Mouse (Mus musculus): ENCODE results near the gene Zbtb9.
A peak's percentile ranks its signal among the peaks of the same experiment; 100 is the strongest.

Gene Zbtb9

GRCm38 (mm10) chr17:26947231-26948100 lies 25.5 kb upstream of the Zbtb9 start:
- DNase-seq (ENCODE audit: low spot score in 2 of 2), result no peak

- no peak for DNase-seq (ENCODE audit: low spot score in 2 of 2)
These were observed 24.5 kb upstream of the Zbtb9 start for GRCm38 (mm10) chr17:26948316-26949050.

DNA sequence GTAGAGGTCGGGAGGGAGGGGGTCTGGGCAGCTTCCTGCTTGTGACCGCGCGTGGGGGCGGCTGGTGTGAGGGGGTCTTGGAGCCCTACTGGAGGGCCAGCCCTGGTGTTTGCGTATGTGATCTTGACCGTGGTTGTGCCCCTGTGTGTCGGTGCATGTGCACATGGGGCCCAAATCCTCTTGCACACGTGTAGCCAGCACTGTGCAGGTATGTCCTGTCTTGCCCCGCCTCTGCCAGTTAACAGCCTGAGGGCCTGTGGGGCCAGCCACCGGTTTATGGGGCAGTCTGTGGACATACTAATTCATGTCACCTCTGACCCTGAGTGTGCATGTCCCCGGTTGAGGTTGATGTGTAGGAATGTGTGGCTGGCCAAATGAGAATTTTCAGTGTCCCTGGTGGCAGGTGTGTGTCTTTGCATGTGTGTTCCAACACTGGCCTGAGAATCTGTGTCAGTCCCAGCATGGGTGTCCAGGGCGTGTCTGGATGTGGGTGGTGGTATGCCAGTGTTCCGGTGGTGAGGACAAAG lies 23.9 kb upstream of the Zbtb9 start:
- no peak for DNase-seq (ENCODE audit: low spot score in 2 of 2)

- DNase-seq (ENCODE audit: low spot score in 2 of 2), result no peak
These were observed 23.1 kb upstream of the Zbtb9 start for GRCm38 (mm10) chr17:26949866-26950265.

DNA sequence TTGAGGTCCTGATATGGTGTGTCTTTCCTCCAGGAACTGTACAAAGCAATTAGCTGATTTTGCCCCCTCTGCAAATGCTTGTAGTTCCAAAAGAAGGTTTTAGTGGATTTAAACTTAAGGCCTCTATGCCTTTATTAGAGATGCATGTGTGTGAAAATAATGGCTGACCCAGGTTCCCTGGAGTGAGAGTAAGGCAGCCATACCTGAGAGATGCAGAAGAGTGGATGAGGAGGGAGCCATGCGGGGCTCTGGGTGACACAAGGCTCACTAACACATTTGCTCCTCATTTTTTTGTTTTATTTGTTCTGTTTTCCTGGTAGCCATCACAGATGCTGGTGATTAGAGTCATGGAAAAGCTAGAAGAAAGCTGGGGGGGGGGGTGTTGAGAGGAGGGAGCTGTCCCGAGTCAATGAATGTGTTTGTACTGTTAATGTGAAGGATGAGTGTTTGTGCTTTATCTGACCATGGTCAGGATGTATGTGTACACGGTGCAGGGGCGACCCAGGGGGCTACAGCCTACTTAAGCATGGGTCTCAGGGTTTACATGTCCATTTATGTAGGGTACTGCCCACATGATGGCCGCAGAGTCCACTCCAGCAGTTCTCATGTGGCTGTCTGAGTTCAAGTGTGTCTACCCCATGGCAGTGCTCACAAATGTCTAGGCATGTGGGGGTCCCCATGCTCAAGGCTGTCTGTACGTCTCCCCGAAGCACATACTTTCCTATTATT lies 22.2 kb upstream of the Zbtb9 start:
- DNase-seq (ENCODE audit: low spot score in 2 of 2), result no peak

DNA sequence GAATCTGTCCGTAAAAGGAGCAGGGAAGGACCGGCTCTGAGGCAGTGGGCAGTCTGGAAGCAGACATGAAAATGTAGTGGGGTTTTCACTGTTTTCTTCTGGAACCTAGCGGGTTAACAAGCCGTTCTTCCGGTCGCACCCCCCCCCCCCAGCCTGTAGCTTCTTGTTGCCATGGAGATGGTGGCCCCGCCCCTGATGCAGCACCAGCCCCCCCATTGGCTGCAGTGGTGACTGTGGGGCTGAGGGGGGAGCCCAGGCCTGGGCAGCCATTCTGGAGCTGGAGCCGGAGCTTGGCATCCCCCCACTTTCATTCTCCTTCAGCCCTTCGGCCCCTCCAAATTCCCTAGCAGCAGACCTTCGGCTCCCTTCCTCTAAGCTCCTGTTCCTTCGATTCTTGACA lies 21.6 kb upstream of the Zbtb9 start:
- peak; percentile 85 to 88 for DNase-seq (ENCODE audit: low spot score in 2 of 2)

GRCm38 (mm10) chr17:26951952-26952877 lies 20.8 kb upstream of the Zbtb9 start:
- no peak for DNase-seq (ENCODE audit: low spot score in 2 of 2)

GRCm38 (mm10) chr17:26953201-26953600 lies 19.8 kb upstream of the Zbtb9 start:
- no peak for DNase-seq (ENCODE audit: low spot score in 2 of 2)

- no peak for DNase-seq (ENCODE audit: low spot score in 2 of 2)
These were observed 19.2 kb upstream of the Zbtb9 start for GRCm38 (mm10) chr17:26953726-26954125.

GRCm38 (mm10) chr17:26956309-26956708 lies 16.7 kb upstream of the Zbtb9 start:
- no peak for DNase-seq (ENCODE audit: low spot score in 2 of 2)

GRCm38 (mm10) chr17:26956895-26957294 lies 16.1 kb upstream of the Zbtb9 start:
- DNase-seq (ENCODE audit: low spot score in 2 of 2), result no peak

DNA sequence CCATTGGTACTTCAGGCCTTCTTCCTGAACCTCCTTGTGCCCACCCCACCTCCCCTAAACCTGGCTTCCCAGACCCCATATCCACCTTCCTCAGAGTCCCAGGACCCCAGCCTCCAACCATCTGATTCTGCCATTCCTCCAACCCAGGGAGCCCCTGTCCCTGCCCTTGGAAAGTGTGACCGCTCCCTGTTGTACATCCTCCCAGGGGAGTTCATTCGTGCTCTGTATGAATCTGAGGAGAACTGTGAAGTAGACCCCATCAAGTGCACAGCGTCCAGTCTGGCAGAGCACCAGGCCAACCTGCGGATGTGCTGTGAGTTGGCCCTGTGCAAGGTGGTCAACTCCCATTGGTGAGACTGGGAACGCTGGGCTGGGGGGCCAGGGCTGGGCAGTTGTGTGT lies 15.1 kb upstream of the Zbtb9 start:
- no peak for DNase-seq (ENCODE audit: low spot score in 2 of 2)

- DNase-seq (ENCODE audit: low spot score in 2 of 2), result no peak
These were observed 14.1 kb upstream of the Zbtb9 start for GRCm38 (mm10) chr17:26958880-26959279.

- DNase-seq (ENCODE audit: low spot score in 2 of 2), result no peak
These were observed 13.2 kb upstream of the Zbtb9 start for GRCm38 (mm10) chr17:26959815-26960214.

- no peak for DNase-seq (ENCODE audit: low spot score in 2 of 2)
These were observed 11.3 kb upstream of the Zbtb9 start for GRCm38 (mm10) chr17:26961572-26962240.

DNA sequence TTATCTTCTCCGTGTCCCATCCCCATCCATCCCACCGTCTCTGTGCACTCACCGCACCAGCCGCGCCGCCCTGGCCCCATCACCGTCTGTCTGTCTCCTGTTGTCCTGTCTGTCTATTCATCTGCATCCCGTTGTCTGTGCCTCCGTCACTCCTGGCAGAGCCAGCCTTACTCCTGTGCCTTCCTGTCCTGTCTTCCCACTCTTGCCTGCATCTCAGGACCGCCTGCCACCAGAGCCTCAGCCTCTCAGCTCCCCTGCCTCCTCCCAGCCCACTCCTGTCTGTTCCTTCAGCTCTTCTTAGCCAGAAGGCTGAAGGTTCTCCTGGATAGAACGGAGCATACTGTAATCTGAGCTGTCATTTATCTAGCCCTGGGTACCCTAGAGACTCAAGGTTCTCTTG lies 6.0 kb upstream of the Zbtb9 start:
- DNase-seq (ENCODE audit: low spot score in 2 of 2), result no peak

DNA sequence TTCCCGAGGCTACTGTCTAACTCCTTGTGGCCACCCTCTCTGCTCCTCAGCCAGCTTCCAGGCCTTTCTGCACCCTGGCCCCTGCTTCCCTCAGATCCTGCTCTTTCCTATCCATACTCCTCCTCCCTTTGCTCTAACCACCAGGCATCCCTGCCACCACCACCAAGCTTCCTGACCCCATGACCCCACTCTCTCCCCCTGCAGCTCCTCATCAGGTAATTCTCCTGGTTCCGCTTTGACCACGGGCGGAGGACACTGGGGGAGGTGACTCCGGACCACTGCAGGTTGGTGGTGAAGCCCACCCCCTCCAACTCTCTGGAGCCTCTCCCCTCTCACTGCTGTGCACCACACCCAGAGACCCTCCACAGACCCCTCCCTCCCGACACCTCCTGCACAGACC lies 5.5 kb upstream of the Zbtb9 start:
- DNase-seq (ENCODE audit: low spot score in 2 of 2), result no peak

DNA sequence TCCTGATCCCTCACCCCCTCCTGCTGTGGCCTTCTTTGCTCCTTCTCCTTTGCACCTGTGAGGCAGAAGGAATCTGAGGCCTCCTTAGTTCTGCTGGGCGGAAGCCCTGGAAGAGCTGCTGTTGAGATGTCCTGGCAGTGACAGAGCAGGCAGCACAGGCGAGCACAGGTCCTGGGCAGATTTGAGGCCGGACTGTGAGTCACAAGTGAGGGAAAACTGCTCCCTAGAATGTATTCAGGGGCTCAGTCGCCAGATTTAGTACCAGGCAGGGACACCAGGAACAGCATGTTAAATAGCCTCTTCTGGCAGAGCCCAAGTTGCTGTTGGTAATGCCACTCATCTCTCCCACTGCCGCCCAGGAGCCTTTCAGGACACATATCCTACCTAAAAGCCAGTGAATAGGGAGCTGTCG lies 4.8 kb upstream of the Zbtb9 start:
- no peak for DNase-seq (ENCODE audit: low spot score in 2 of 2)

DNA sequence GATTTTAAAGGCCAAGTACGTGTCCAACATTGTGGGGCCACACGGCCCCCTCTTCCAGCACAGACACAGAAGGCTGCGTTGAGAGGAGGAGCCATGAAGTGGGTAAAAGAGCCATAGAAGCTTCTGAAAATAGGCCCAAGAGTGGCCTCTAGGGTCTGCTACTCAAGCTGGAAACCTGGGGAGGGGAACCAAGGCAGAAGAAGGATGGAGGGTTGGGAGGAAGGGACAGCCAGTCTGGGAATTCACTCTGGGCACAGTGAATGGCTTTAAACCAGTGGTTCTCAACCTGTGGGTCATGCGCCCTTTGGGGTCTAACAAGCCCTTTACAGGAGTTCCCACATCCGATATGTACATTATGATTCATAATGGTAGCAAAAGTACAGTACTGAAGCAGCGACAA lies 3.7 kb upstream of the Zbtb9 start:
- DNase-seq (ENCODE audit: low spot score in 2 of 2), result no peak

DNA sequence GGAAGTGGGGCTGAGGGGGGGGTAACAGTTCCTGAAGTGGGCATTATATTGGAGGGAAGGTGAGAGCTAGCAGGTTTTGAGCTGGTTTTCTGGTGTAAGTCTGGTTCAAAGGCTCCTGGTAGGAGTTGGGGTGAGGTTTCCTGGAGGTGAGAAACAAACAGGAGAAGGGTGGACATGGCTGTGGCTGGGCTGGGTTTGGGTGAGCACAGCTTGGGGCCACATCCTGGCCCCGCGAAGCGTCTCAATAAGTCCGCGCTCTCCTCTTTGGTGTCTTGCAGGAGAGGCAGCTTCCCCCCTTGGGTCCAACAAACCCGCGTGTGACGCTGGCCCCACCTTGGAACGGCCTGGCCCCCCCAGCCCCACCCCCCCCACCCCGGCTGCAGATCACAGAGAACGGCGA lies 2.7 kb upstream of the Zbtb9 start:
- DNase-seq (ENCODE audit: low spot score in 2 of 2), result no peak

Data from thymus, postnatal 10 days (tissue).